Mouse (Mus musculus) C2C12 (cell line): ENCODE measurements around the gene Abca4. TPM values are rescaled to one million over a fixed set of nuclear protein-coding genes. Genes with fewer than 3 reads are reported as not detected.

ENCODE experiments used
- H3K27me3 ChIP-seq: one replicate; pipeline ENCODE4 v1.6.1; 2011; ENCODE audit not compliant: control insufficient read depth, insufficient read depth, insufficient read length
- H3K36me3 ChIP-seq: one replicate; pipeline ENCODE4 v1.6.1; 2011; ENCODE audit not compliant: control insufficient read depth, insufficient read depth
- H3K4me3 ChIP-seq: one replicate; pipeline ENCODE4 v1.5.1; 2011; ENCODE audit warnings: mild to moderate bottlenecking, control low read depth; ENCODE audit not compliant: poor library complexity, insufficient read depth, severe bottlenecking
- H3K79me2 ChIP-seq: one replicate; pipeline ENCODE4 v1.6.1; 2011; ENCODE audit not compliant: control insufficient read depth, insufficient read depth
- H3K79me3 ChIP-seq: one replicate; pipeline ENCODE4 v1.6.1; 2011; ENCODE audit warnings: low read depth, control low read depth
- H3ac ChIP-seq: one replicate; pipeline ENCODE3; 2011; ENCODE audit warnings: low read depth; ENCODE audit not compliant: control insufficient read depth, insufficient read length
- CEBPB ChIP-seq: IDR thresholded peaks from one replicate; pipeline ENCODE4 v1.6.1; 2011; ENCODE audit warnings: low read depth, mild to moderate bottlenecking, control low read depth, moderate library complexity
- CTCF ChIP-seq: IDR thresholded peaks from one replicate; pipeline ENCODE4 v1.5.1; 2011; ENCODE audit not compliant: control insufficient read depth, insufficient read depth, insufficient read length
- FOSL1 ChIP-seq: IDR thresholded peaks from one replicate; pipeline ENCODE4 v1.8.0; 2011; ENCODE audit warnings: mild to moderate bottlenecking, low read length; ENCODE audit not compliant: poor library complexity, insufficient read depth, severe bottlenecking
- MAX ChIP-seq: IDR thresholded peaks from one replicate; pipeline ENCODE4 v1.6.1; 2011; ENCODE audit warnings: mild to moderate bottlenecking, control low read depth
- MYOD1 ChIP-seq: IDR thresholded peaks from one replicate; pipeline ENCODE4 v1.6.1; 2011; ENCODE audit warnings: low read depth; ENCODE audit not compliant: control insufficient read depth, insufficient read length
- MYOG ChIP-seq: IDR thresholded peaks from one replicate; pipeline ENCODE4 v1.6.1; 2011; ENCODE audit not compliant: control insufficient read depth, insufficient read length; ENCODE audit errors: extremely low read depth
- USF1 ChIP-seq: IDR thresholded peaks from one replicate; pipeline ENCODE4 v1.6.1; 2011; ENCODE audit warnings: low read depth, mild to moderate bottlenecking, control low read depth, moderate library complexity
- polyA plus RNA-seq: library from polyadenylated mRNA; unstranded; fragments of >200 nt; fragmentation: generic; extraction: Trizol; gene quantifications from one replicate; pipeline ENCODE4 v1.2.1, GENCODE M21; 2012; ENCODE audit warnings: missing spikeins

Abca4 gene
- polyA plus RNA-seq, 1 experiment = 0.02 TPM

- Histone ChIP-seq H3K4me3 (no peak overlapping the region), H3K27me3 (peaks cover 22% of the 10 kb centered on the region)
These were observed 101.2 kb downstream of the Abca4 start for GRCm38 (mm10) chr3:122145430-122145829.

GRCm38 (mm10) chr3:122150836-122151235 lies 106.6 kb downstream of the Abca4 start:
- H3K27me3 ChIP-seq = peaks cover 16% of the 10 kb centered on the region
- no peak overlapping the region for H3K4me3 ChIP-seq
- TF ChIP-seq FOSL1 = no peak
- TF ChIP-seq CEBPB = peak; percentile 8
- H3ac ChIP-seq = no peak overlapping the region
- no peaks in the 10 kb centered on the region for H3K79me3 ChIP-seq
- H3K79me2 ChIP-seq = no peaks in the 10 kb centered on the region
- H3K36me3 ChIP-seq = no peaks in the 10 kb centered on the region

More at GRCm38 (mm10) chr3:122145430-122145829, 101.2 kb downstream of the Abca4 start:
- H3ac ChIP-seq = no peak overlapping the region
- no peak for TF ChIP-seq MYOD1
- TF ChIP-seq FOSL1 = no peak
- H3K79me3 ChIP-seq = no peaks in the 10 kb centered on the region
- H3K36me3 ChIP-seq = no peaks in the 10 kb centered on the region
- H3K79me2 ChIP-seq = no peaks in the 10 kb centered on the region

- TF ChIP-seq CTCF (no peak), MYOD1 (no peak), FOSL1 (no peak), MAX (no peak), CEBPB (no peak), MYOG (no peak), USF1 (no peak)
- Histone ChIP-seq H3K4me3 (no peak overlapping the region), H3ac (no peak overlapping the region), H3K36me3 (no peaks in the 10 kb centered on the region), H3K79me2 (no peaks in the 10 kb centered on the region), H3K27me3 (peaks cover 19% of the 10 kb centered on the region), H3K79me3 (no peaks in the 10 kb centered on the region)
These were observed 108.2 kb downstream of the Abca4 start for GRCm38 (mm10) chr3:122152431-122152830.

- TF ChIP-seq CEBPB (no peak), FOSL1 (no peak), CTCF (no peak), MAX (no peak), USF1 (no peak), MYOG (no peak), MYOD1 (no peak)
- no peaks in the 10 kb centered on the region for H3K79me3 ChIP-seq
These were observed 109.8 kb downstream of the Abca4 start for GRCm38 (mm10) chr3:122154080-122154479.

GRCm38 (mm10) chr3:122159447-122159846 lies 115.2 kb downstream of the Abca4 start:
- Histone ChIP-seq H3K27me3 (peaks cover 38% of the 10 kb centered on the region), H3ac (no peak overlapping the region), H3K79me2 (no peaks in the 10 kb centered on the region), H3K4me3 (no peak overlapping the region), H3K36me3 (no peaks in the 10 kb centered on the region), H3K79me3 (no peaks in the 10 kb centered on the region)
- TF ChIP-seq MYOD1 (no peak), CTCF (no peak), MYOG (no peak), USF1 (no peak), FOSL1 (no peak), CEBPB (no peak), MAX (no peak)

More at GRCm38 (mm10) chr3:122154080-122154479, 109.8 kb downstream of the Abca4 start:
- Histone ChIP-seq H3K36me3 (no peaks in the 10 kb centered on the region), H3K27me3 (peaks cover 13% of the 10 kb centered on the region), H3ac (no peak overlapping the region), H3K4me3 (no peak overlapping the region), H3K79me2 (no peaks in the 10 kb centered on the region)

GRCm38 (mm10) chr3:122169616-122170178 lies 125.5 kb downstream of the Abca4 start:
- peak; percentile 56 for TF ChIP-seq CTCF
- no peak for TF ChIP-seq MAX
- no peak for TF ChIP-seq MYOD1
- Histone ChIP-seq H3ac (no peak overlapping the region), H3K79me3 (no peaks in the 10 kb centered on the region), H3K36me3 (no peaks in the 10 kb centered on the region), H3K4me3 (no peak overlapping the region), H3K79me2 (no peaks in the 10 kb centered on the region), H3K27me3 (peaks cover 28% of the 10 kb centered on the region)
